Mouse (Mus musculus) adrenal gland, postnatal 36 days (tissue): ENCODE results near the gene Fry. TPM values are rescaled to one million over a fixed set of nuclear protein-coding genes. Genes with fewer than 3 reads are reported as not detected.

Experiments used
- DNase-seq, 2 experiments: peaks; one replicate each; pipeline ENCODE4 v3.0.0; 2021; ENCODE audit warnings: mixed read lengths in 1 of 2
- total RNA-seq, 2 experiments: library from RNA; stranded (reverse); gene quantifications; 2 replicates each; pipeline ENCODE4 v1.2.3; 2021

Gene Fry
- total RNA-seq, 2 experiments from 2014 or later: 29.9 to 40.9 TPM

DNA sequence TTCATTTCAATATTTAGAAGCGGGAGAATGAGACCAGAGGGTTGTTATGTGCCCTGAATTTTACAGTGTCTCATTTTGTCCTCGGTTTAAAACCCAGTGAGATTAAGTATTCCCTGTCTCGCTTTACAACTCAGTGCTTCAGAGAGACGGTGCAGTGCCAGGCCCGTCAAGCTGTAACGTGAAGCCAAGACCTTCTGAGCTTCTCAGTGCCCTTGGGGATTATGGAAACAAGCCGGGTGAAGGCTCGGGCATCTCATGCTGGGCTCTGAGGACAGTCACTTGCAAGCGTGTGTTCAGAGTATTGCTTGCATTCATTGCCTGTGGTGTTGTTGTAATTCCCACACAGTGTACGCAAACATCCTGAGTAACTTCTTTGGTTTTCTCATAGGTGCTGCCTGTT, 218.0 kb downstream of the Fry start:
- DNase-seq: peak; percentile 24 to 61

DNA sequence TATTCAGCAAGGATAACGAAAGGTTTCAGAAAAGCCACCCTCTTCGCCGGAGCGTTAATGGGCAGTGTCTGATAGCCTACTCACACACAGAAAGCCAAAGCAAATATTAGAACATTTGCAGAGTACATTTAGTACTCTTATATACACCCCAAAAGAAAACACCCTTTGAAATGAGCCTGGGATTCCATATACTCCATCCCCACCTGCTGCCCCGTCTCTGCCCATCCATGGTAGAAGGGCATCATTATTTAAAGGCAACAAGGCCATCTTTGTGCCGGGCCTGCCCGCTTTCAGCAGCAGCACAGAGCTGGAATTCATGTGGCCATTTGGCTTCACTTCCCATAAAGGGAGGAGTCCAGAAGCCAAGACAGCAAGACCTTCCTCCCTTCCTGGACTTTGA, 219.3 kb downstream of the Fry start:
- DNase-seq: no peak

DNA sequence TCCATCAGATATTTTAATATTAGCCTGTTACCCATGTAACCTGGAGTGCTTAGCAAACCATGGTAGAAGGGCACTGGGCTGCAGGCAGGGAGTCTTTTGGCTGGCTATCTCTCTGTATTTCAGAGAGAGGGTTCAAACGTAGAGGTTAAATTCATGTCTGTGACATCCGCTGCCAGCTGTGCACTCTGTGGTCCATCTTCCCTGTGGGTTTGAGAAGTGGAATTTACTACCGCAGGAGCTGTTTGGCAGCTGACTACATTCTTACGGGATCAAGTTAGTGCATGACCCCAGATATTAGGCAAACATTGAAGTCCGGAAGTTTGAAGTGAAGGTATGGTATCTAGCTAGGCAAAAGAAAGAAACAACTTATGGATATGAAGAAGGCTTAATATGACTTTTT, 222.5 kb downstream of the Fry start:
- no peak for DNase-seq

DNA sequence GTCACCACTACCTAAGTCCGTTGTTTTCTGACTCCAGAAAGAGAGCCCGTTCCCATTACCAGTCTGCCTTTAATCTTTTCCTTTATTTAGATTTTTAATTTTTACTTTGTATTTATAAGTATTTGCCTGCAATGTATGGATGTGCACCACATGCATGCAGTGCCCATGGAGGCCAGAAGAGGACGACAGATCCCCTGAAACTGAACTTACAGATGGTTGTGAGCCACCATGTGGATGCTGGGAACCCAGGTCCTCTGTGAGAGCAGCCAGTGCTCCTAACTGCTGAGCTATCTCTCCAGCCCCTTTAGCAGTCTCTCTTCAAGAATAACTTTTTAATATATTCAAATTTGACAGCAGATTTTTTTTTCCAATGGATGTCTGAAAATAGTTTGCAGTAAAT, 223.7 kb downstream of the Fry start:
- DNase-seq: no peak

DNA sequence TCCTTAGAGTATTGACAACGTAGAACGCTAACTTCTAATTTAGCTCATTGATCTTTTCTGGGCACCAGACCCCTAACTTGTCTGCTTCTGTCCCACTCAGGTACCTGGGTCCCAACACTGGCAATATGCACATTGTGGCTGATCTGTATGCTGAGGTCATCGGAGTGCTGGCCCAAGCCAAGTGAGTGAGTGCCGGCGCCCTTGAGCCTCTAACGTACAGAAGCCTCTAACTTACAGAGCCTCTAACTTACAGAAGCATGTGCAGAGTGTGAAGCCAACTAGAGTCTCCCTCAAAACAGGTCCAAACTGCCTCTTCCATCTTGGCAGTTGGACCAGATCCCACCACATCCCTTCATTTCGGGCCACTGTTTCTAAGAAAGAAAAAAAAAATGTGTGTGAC, 227.5 kb downstream of the Fry start:
- peak; percentile 30 to 45 for DNase-seq

DNA sequence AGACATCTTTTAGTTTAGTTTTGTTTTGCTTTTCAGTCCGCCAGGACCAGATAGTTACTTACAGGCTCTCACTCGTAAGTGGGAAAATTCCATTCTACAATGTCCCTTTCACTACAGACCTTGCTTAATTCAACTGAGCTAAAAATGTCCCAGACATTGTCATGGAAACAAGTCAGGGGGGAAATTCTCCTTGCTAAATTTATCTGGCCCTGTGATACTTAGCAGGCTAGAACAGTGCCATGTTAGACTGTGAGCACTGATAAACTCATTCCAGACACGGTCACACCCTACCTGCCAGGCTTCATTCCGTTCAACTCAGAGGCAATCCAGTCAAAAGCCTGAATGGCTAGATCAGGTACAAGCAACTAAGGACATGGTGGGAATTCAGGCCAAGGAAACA, 227.9 kb downstream of the Fry start:
- DNase-seq: no peak

DNA sequence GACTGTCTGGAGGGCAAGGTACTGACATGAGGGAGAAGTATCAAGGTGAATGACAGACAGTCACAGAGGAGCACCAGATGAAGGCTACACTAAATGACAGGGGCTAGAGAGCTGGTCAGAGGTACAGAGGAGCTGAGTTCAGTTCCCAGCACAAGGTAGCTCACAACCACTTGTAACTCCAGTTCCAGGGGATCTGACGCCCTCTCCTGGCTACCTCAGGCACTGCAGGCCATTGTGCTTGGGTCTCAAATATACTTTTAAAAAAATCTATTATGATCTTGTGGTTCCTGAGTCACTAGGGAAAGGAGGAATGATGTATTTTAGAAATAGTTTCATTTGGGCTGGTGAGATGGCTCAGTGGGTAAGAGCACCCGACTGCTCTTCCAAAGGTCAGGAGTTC, 229.4 kb downstream of the Fry start:
- DNase-seq: no peak

DNA sequence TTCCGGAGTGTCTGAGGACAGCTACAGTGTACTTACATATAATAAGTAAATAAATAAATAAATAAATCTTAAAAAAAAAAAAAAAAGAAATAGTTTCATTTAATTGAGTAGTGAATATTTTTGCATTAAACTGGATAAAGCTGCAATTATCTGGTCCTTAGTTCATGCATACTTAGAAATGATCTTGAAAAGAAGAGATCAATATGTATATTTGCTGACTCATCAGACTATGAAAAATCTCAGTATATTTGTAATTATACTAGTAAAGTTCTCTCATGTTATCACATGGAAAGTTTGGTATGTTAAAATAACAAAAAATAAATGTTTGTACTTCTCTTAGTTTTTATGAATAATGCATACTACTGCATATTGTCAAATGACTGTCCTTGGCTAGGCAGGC, 229.9 kb downstream of the Fry start:
- DNase-seq: no peak

DNA sequence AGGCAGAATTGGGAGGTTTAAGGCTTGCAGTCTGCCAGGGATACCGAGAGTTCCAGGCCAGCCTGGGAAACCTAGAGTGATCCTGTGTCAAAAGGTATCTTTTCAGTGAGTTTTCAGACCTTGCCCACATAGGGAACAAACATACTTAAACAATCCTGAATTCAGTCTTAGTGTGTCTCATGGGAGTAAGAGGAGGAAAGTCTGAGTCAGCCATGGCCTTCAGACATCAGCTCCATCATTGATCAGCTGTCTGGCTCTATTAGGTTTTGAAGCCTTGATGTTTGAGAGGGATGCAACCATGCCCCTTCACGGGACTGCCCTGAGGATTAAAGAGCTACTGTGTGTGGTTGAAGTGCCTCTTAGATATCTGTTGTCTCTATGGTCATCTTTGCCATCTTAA, 232.7 kb downstream of the Fry start:
- DNase-seq: no peak

DNA sequence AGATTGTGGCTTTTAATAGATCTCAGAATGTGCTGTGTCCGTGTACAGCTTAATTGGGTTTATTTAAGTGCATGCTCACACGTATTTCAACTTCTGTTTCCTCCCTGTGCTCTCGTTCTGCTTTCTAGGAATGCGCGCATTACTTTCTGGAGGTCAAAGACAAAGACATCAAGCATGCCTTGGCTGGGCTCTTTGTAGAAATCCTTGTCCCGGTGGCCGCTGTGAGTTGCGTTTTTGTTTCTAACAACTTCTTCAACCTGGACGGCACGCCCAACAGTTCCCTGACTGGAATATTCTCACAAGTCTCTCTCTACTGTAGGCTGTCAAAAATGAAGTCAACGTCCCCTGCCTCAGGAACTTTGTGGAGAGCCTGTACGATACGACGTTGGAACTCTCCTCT, 240.2 kb downstream of the Fry start:
- DNase-seq: no peak

DNA sequence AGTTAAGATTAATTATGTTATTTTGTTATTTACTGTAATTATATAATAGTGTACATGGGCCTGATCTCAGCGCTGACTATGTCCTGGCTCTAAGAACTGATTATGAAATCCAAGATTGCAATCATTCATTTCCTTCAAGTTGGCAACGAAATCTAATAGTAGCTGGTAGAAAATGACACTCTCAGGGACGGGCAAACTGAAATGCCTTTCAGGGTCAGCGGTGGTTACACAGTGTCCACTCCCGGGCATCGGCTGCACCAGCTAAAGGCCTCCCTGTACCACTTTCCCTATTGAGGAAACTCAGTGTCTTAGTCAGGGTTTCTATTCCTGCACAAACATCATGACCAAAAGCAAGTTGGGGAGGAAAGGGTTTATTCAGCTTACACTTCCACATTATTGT, 243.8 kb downstream of the Fry start:
- peak; percentile 72 for DNase-seq

DNA sequence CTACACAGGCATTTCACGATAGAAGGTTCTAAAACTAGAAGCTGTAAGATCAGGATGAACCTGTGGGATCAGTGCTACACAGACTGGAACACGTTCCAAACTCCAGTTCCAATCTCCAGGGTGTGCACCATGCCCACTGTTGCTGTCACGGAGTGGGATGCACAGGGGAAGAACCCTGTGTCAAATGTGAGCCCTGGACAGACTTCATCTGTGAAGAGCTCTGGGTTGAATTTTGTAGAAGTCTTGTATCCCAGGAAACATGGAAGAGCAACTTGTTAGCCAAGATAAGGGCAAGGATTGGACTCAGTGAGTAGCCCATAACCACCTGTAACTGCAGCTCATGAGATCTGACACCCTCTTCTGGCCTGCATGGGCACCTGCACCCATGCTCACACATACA, 246.2 kb downstream of the Fry start:
- DNase-seq: no peak

DNA sequence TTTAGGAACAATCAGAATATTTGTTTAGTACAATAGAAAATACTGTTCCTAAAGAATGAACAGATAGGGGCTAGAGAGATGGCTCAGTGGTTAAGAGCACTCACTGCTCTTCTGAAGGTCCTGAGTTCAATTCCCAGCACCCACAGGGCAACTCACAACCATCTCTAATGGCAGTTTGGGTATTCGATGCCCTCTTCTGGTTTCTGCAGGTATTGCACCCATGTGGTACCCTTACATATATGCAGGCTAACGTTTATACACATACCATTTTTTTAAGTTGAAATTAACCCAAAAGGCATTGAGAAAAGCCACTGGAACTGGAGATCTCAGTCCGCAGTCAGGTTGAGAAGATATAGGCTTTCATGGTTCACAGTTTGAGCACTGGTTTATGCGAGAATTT, 248.6 kb downstream of the Fry start:
- DNase-seq: no peak

DNA sequence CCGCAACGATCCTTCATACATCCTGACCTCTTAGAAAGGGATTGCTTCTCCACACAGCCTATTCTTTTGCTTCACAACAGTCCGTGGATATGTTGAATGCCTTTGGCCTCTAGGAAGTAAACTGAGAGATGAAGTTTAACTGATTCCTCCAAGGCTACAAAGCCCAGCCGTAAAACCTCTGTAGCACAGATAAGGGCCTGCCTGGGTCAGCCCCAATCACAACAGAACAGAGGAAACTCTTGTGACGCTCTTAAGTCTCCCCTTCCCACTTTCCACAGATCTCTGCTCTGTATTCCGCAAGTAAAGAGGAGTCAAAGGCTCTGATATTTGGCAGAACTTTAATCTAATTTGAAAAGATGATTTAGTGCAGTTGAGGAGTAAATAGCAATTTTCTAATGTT, 251.8 kb downstream of the Fry start:
- DNase-seq: no peak

DNA sequence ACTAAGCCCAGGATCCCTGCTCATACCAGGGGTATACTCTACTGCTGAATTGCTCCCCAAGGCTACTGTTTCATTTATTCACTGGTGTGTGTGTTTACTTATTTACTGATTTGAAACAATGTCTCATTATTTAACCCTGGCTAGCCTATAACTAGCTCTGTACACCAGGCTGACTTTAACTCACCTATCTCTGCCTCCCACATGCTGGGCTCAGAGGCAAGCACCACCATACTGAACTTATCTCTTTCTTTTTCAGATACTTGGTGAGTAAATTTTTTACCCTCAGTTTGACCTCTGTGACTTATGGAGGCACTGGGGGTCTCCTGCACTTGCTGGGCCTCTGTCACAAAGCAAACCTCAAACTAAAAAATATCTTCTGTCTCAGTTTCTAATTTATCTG, 252.4 kb downstream of the Fry start:
- no peak for DNase-seq

DNA sequence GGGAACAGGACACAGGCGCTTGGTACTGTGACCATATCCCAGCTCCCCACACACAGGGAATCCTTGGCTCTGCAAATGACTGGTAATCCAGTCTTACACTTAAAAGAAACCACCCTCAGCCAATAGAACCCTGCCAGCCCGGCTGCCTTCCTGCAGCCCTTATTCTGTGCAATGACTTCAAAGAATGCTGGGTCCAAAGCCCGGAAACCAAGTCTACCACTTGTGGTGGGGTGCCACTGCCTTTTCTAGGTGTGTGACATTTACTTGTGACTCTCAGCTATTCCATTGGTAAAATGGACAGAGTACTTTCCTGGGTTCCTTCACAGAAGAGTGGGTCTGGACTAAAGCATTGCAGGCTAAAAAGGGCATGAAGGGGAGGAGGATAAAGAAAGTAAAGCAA, 254.5 kb downstream of the Fry start:
- no peak for DNase-seq

DNA sequence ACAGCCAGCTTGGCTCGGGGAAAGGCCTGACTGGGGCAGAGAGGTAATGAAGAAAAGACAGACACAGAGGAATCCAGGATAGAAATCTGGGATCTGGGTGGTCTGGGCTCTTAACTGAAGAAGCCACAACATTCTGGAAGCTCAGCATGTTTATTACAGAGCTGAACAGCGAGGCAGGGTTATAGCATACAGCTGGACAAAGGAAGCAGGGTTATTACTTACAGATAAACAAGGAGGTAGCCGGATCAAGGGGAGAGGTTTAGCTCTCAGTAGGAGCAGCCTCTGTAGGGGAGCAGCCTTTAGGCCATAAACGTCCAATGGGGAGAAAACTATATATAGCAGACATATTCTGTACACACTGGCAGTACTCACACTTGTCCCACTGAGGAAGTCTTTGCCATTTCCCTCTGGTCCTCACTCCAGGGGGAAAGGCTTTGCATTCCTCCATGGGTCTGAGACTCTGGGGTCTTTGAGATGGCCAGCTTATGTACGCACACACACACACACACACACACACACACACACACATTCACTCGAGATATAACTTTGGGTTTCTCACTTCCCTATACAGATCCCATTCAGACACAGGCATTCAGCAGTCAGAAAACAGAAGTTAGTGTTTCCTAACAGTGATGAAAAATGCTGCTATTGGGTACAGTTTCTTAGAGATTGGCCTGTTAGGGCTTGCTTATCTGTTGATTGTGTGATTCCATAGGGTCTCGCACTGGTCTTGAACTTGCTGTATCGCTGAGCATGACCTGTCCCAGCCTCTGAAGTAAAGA, 256.5 kb downstream of the Fry start:
- no peak for DNase-seq

DNA sequence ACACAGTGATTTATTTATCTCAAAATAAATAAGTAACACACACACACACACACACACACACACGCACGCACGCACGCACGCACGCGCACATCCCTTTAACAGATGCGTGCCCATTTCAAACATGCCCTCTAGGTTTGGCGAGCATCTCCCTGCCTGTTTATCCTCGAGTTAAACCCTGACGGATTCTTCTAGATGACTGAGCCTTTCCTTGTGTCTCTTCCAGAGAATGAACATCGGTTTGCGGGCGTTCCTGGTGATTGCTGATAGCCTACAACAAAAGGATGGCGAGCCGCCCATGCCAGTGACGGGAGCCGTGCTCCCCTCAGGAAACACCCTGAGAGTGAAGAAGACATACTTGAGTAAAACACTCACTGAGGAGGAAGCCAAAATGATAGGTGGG, 260.1 kb downstream of the Fry start:
- DNase-seq: no peak

DNA sequence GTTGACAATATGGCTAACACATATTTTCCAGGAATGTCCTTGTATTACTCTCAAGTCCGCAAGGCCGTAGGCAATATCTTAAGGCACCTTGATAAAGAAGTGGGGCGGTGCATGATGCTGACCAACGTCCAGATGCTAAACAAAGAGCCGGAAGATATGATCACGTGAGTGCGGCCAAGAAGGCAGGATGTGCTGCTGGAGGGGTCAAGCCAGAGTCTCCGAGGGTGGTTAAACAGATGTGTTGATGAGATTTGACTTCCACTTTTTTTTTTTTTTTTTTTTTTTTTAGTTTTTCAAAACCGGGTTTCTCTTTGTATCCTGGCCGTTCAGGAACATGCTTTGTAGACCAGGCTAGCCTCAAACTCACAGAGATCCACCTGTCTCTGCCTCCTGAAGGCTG, 262.3 kb downstream of the Fry start:
- no peak for DNase-seq

DNA sequence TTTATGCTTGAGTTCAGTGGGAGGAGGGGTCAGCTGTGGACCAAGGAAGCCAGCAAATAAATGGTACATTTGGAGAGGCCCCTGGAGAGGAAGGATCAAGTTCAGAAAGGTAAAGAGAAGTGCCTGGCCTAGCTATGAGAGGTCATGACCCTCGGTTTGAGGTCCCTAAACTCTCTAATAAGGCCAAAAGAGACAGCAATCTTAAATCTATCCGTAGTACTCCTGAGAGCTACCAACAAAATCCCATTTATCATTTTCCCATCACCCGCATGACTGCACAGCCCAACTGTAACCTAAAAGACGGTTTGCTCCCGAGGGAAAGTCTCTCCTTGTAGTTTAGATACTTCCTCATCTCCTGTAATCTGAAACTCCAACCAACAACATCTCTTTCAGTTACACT, 264.0 kb downstream of the Fry start:
- no peak for DNase-seq

DNA sequence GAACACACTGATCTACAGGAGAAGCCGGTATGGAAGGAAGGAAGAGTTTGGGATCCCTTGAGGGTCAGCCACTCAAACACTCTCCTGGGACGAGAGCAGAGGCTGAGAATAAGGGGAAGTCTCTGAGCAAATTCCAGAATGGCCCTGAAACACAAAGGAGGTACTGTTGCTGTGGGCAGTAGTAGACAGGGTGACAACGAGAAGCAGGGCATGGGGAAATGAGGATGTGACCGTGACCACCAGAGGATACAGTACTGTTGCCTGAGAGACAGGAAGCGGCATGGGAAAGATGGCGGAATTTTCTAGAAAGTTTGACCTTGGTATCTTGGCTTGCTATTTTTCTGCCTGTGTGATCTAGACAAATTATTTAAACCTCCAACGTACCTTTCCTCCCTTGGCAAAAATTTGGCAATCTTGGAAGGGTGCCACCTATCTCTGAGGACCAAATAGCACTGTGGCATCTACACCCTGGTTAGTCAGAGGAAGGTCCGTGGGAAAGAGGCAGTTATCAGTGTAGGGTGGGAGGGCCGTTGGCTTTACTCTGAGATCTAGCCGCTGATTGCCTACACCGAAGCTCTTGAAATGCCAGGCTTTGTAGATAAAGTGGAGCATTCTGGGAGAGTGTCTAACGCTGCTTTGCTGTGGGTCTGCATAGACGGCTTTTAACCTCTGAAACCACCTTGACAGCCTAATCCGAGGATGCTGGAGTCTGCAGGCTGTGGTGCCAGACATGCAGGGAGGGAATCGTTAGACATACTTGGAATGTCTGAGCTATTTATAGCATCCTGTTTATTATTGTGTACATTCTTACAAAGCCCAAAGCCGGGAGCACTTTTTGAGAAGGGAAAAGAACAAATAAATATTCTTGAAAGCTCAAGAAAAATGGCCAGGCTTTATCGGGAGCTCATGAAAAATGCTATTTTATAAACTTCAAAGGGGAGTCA, 266.1 kb downstream of the Fry start:
- DNase-seq: no peak

DNA sequence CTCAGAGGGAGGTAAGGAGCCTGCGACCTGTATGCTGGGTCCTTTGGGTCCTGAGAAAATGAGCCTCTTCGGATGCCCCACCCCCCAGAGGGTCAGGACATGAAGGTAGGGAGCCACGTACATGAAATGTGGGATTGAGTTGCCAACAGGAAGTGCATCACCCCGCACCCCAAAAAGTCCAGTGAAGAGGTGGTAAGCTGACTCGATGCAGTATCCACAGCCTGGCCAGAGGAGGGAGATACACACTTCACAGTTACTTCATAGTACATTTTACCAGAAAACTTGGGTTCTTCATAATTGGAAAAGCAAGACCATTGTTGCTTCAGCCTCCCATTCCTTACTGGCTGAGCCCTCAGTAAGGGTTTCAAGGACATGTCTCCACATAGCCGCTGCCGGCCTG, 266.8 kb downstream of the Fry start:
- no peak for DNase-seq

DNA sequence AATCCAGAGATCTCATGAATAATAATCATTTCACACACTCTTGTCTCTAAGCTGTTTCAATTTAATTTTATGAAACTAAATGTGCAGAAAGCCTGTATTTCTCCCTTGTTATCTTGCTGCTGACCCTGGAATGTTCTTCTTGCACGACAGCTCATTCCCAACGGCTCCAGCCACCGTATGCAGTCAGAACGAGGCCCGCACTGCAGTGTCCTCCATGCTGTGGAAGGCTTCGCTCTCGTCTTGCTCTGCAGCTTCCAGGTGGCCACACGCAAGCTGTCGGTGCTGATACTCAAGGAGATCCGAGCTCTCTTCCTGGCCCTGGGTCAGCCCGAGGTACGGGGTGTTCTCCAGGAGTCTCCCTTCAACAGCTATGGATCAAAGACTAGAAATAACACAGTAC, 270.2 kb downstream of the Fry start:
- peak; percentile 23 to 30 for DNase-seq
